Mouse (Mus musculus) MEL (cell line): ENCODE data around the gene Gm10642. TPM values are rescaled to one million over a fixed set of nuclear protein-coding genes. Genes with fewer than 3 reads are reported as not detected.

ENCODE experiments used
- DNase-seq: peaks from one replicate; pipeline ENCODE4 v3.0.0; 2011; ENCODE audit warnings: low read depth, low spot score
- H3K27ac ChIP-seq: 2 replicates; pipeline ENCODE4 v1.5.1; 2012; ENCODE audit warnings: low read depth, mild to moderate bottlenecking, control low read depth, low read length, moderate library complexity; ENCODE audit not compliant: control insufficient read depth
- H3K27me3 ChIP-seq, 2 experiments: fragments of 150-350 bp in 1 of 2; sonication (generic) in 1 of 2; 2 replicates each; pipeline ENCODE4 v1.6.1; 2012; ENCODE audit warnings: low read length in 2 of 2, mild to moderate bottlenecking in 2 of 2, improper control_type of control experiment in 1 of 2, moderate library complexity in 1 of 2; ENCODE audit not compliant: insufficient read depth in 2 of 2, control insufficient read depth in 1 of 2
- H3K36me3 ChIP-seq, 2 experiments: 2 replicates each; pipeline ENCODE4 v1.6.1; 2012 to 2014; ENCODE audit warnings: low read length in 2 of 2, improper control_type of control experiment in 1 of 2, inconsistent platforms in 1 of 2, mild to moderate bottlenecking in 1 of 2; ENCODE audit not compliant: insufficient read depth in 2 of 2, control insufficient read depth in 1 of 2
- H3K4me1 ChIP-seq, 2 experiments: fragments of 150-350 bp in 1 of 2; sonication (generic) in 1 of 2; 2 replicates each; pipeline ENCODE4 v1.6.1; 2012; ENCODE audit warnings: low read length in 2 of 2, improper control_type of control experiment in 1 of 2, mild to moderate bottlenecking in 1 of 2; ENCODE audit not compliant: insufficient read depth in 2 of 2, control insufficient read depth in 1 of 2
- H3K4me3 ChIP-seq, 2 experiments: fragments of 150-350 bp in 1 of 2; sonication (generic) in 1 of 2; 2 replicates each; pipeline ENCODE4 v1.5.1; 2012; ENCODE audit warnings: low read depth in 2 of 2, low read length in 2 of 2, mild to moderate bottlenecking in 2 of 2, moderate library complexity in 2 of 2, control low read depth in 1 of 2, improper control_type of control experiment in 1 of 2; ENCODE audit not compliant: control insufficient read depth in 1 of 2, insufficient read depth in 1 of 2
- H3K79me2 ChIP-seq: 2 replicates; pipeline ENCODE4 v1.6.1; 2012; ENCODE audit warnings: mild to moderate bottlenecking, low read length, moderate library complexity; ENCODE audit not compliant: control insufficient read depth, poor library complexity, insufficient read depth
- H3K9ac ChIP-seq: 2 replicates; pipeline ENCODE4 v1.6.1; 2012; ENCODE audit warnings: low read depth, mild to moderate bottlenecking, control low read depth, low read length, moderate library complexity; ENCODE audit not compliant: control insufficient read depth, poor library complexity, severe bottlenecking
- H3K9me3 ChIP-seq: fragments of 150-350 bp; sonication (generic); replicated peaks from 2 replicates; pipeline ENCODE4 v1.6.1; 2012; ENCODE audit warnings: mild to moderate bottlenecking, low read length, improper control_type of control experiment, moderate library complexity; ENCODE audit not compliant: insufficient read depth
- CHD1 ChIP-seq: IDR thresholded peaks from 2 replicates; pipeline ENCODE4 v1.6.1; 2012; ENCODE audit warnings: low read depth, mild to moderate bottlenecking, inconsistent platforms, low read length, improper control_type of control experiment
- E2F4 ChIP-seq: IDR thresholded peaks from 2 replicates; pipeline ENCODE4 v1.6.1; 2011; ENCODE audit warnings: low read depth, low read length, improper control_type of control experiment, borderline replicate concordance
- ELF1 ChIP-seq: IDR thresholded peaks from 2 replicates; pipeline ENCODE4 v1.6.1; 2014; ENCODE audit warnings: low read depth, mild to moderate bottlenecking, inconsistent platforms, low read length, improper control_type of control experiment, moderate library complexity
- EP300 ChIP-seq, 2 experiments: IDR thresholded peaks; 2 replicates each; pipeline ENCODE4 v1.6.1; 2011; ENCODE audit warnings: improper control_type of control experiment in 2 of 2, low read length in 2 of 2, low read depth in 1 of 2, mild to moderate bottlenecking in 1 of 2
- ETS1 ChIP-seq: IDR thresholded peaks from 2 replicates; pipeline ENCODE4 v1.6.1; 2012; ENCODE audit warnings: low read depth, mild to moderate bottlenecking, inconsistent platforms, low read length, improper control_type of control experiment, moderate library complexity
- GABPA ChIP-seq: IDR thresholded peaks from 2 replicates; pipeline ENCODE4 v1.6.1; 2012; ENCODE audit warnings: low read depth, mild to moderate bottlenecking, inconsistent platforms, low read length, improper control_type of control experiment, moderate library complexity
- GATA1 ChIP-seq: IDR thresholded peaks from 2 replicates; pipeline ENCODE4 v1.6.1; 2011; ENCODE audit warnings: low read depth, low read length, improper control_type of control experiment
- MAFK ChIP-seq: IDR thresholded peaks from 2 replicates; pipeline ENCODE4 v1.6.1; 2011; ENCODE audit warnings: low read depth, mild to moderate bottlenecking, low read length, improper control_type of control experiment, borderline replicate concordance
- MAX ChIP-seq: IDR thresholded peaks from 2 replicates; pipeline ENCODE4 v1.6.1; 2011; ENCODE audit warnings: low read length, improper control_type of control experiment
- MAZ ChIP-seq: IDR thresholded peaks from 2 replicates; pipeline ENCODE4 v1.6.1; 2012; ENCODE audit warnings: low read depth, mild to moderate bottlenecking, inconsistent platforms, low read length, improper control_type of control experiment
- MYB ChIP-seq: IDR thresholded peaks from 2 replicates; pipeline ENCODE4 v1.6.1; 2011; ENCODE audit warnings: mild to moderate bottlenecking, low read depth, low read length, improper control_type of control experiment
- MYC ChIP-seq: IDR thresholded peaks from 2 replicates; pipeline ENCODE4 v1.6.1; 2011; ENCODE audit warnings: low read depth, mild to moderate bottlenecking, low read length, improper control_type of control experiment, moderate library complexity
- NRF1 ChIP-seq: IDR thresholded peaks from 2 replicates; pipeline ENCODE4 v1.6.1; 2014; ENCODE audit warnings: low read depth, mild to moderate bottlenecking, inconsistent platforms, low read length, improper control_type of control experiment, moderate library complexity; ENCODE audit not compliant: poor library complexity, insufficient read depth, severe bottlenecking
- POLR2AphosphoS5 ChIP-seq: IDR thresholded peaks from 2 replicates; pipeline ENCODE4 v1.6.1; 2012; ENCODE audit warnings: low read depth, borderline replicate concordance, mild to moderate bottlenecking, inconsistent platforms, low read length, moderate library complexity, mixed read lengths
- RCOR1 ChIP-seq: IDR thresholded peaks from 2 replicates; pipeline ENCODE4 v1.6.1; 2012; ENCODE audit warnings: low read depth, mild to moderate bottlenecking, inconsistent platforms, low read length, improper control_type of control experiment
- SIN3A ChIP-seq: IDR thresholded peaks from 2 replicates; pipeline ENCODE4 v1.6.1; 2012; ENCODE audit warnings: low read length, improper control_type of control experiment, inconsistent platforms
- SMC3 ChIP-seq: IDR thresholded peaks from 2 replicates; pipeline ENCODE4 v1.6.1; 2011; ENCODE audit warnings: low read depth, low read length, improper control_type of control experiment
- TAL1 ChIP-seq: IDR thresholded peaks from 2 replicates; pipeline ENCODE4 v1.6.1; 2012; ENCODE audit warnings: mild to moderate bottlenecking, inconsistent platforms, low read length, moderate library complexity, mixed read lengths
- TCF12 ChIP-seq: IDR thresholded peaks from 2 replicates; pipeline ENCODE4 v1.6.1; 2014; ENCODE audit warnings: low read depth, mild to moderate bottlenecking, inconsistent platforms, low read length, improper control_type of control experiment, moderate library complexity
- UBTF ChIP-seq: IDR thresholded peaks from 2 replicates; pipeline ENCODE4 v1.6.1; 2012; ENCODE audit warnings: low read depth, mild to moderate bottlenecking, inconsistent platforms, low read length, improper control_type of control experiment, moderate library complexity, borderline replicate concordance; ENCODE audit not compliant: insufficient read depth
- USF2 ChIP-seq, 2 experiments: IDR thresholded peaks; 2 replicates each; pipeline ENCODE4 v1.6.1; 2011 to 2012; ENCODE audit warnings: improper control_type of control experiment in 2 of 2, low read length in 2 of 2, borderline replicate concordance in 1 of 2, inconsistent platforms in 1 of 2, low read depth in 1 of 2, mild to moderate bottlenecking in 1 of 2; ENCODE audit not compliant: insufficient read depth in 1 of 2
- ZC3H11A ChIP-seq: IDR thresholded peaks from 2 replicates; pipeline ENCODE4 v1.6.1; 2012; ENCODE audit warnings: low read depth, mild to moderate bottlenecking, inconsistent platforms, low read length, improper control_type of control experiment
- ZKSCAN1 ChIP-seq: IDR thresholded peaks from 2 replicates; pipeline ENCODE4 v1.6.1; 2012; ENCODE audit warnings: low read depth, mild to moderate bottlenecking, inconsistent platforms, low read length, improper control_type of control experiment, moderate library complexity
- ZMIZ1 ChIP-seq: IDR thresholded peaks from 2 replicates; pipeline ENCODE4 v1.6.1; 2012; ENCODE audit warnings: low read depth, mild to moderate bottlenecking, inconsistent platforms, low read length, improper control_type of control experiment, moderate library complexity
- ZNF384 ChIP-seq: IDR thresholded peaks from 2 replicates; pipeline ENCODE4 v1.6.1; 2012; ENCODE audit warnings: low read depth, mild to moderate bottlenecking, inconsistent platforms, low read length, improper control_type of control experiment
- polyA plus RNA-seq, 2 experiments: library from polyadenylated mRNA; stranded (reverse) in 1 of 2; unstranded in 1 of 2; fragments of >175 nt in 1 of 2; fragments of >200 nt in 1 of 2; gene quantifications; 2 replicates each; pipeline versions ENCODE4 v1.2.1 to v1.2.4; 2012; ENCODE audit warnings: low replicate concordance in 2 of 2, low read depth in 1 of 2; ENCODE audit not compliant: insufficient read length in 2 of 2, insufficient read depth in 1 of 2, missing spikeins in 1 of 2
- total RNA-seq: library from RNA; depleted of rRNA; stranded (reverse); fragments of 300-350 nt; gene quantifications from 2 replicates; pipeline ENCODE4 v1.2.3, GENCODE M21; 2012

Gene Gm10642
- total and polyA plus RNA-seq, 3 experiments = 1.3 TPM; not detected in 1

DNA sequence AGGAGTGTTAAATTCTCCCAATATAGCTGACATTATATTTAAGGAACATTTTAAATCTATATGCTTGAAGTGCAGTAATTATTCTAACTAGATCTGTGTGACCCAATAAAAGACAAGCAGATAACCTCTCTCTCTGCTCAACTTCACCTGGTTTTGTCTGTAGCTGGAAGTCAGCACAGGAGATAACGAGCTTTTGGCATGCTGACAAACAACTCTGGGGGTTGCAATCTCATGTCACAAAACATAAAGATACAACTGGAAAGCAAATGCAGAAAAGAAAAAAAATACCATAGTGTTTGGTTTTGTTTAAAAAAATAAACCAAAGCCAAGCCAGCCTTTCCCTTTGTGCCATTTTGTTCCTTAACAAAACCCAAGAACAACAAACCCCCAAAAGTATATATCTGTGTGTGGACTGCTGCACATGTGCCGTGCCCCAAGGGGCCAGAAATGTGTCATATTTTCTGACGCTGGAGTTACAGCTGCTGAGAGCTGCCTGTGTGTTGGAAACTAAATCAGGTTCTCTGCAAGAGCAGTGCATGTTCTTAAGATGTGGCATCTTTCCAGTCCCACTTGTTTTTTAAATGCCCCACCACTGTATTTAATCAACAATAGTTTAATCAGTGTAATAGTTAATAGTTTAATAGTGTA, 44.9 kb upstream of the Gm10642 start:
- Histone ChIP-seq H3K79me2 (no peaks in the 10 kb centered on the region), H3K36me3 (peaks cover 3 to 6% of the 10 kb centered on the region in 2 experiments), H3K9me3 (no peaks in the 10 kb centered on the region), H3K4me3 (no peak overlapping the region), H3K27ac (no peak overlapping the region), H3K4me1 (peaks cover 3 to 5% of the 10 kb centered on the region in 2 experiments; a peak in 3 of 4 replicates), H3K9ac (no peak overlapping the region), H3K27me3 (no peaks in the 10 kb centered on the region)
- peak; percentile 80 for TF ChIP-seq GATA1
- TF ChIP-seq MAZ = no peak
- peak; percentile 57 for TF ChIP-seq ZNF384
- no peak for TF ChIP-seq ELF1
- TF ChIP-seq ETS1 = peak; percentile 63
- peak; percentile 48 for TF ChIP-seq TCF12
- peak; percentile 22 to 54; a peak in 2 of 4 replicates for TF ChIP-seq EP300 (IDR thresholded peaks at IDR 0.05; ENCODE audit: low read depth in 1 of 2, low read length in 2 of 2)
- TF ChIP-seq RCOR1 = peak; percentile 80
- peak; percentile 71 for DNase-seq

GRCm38 (mm10) chr9:70629711-70630110, 26.3 kb upstream of the Gm10642 start:
- H3K27me3 ChIP-seq = no peaks in the 10 kb centered on the region
- no peaks in the 10 kb centered on the region for H3K79me2 ChIP-seq
- no peak for TF ChIP-seq NRF1
- no peak for TF ChIP-seq ZMIZ1
- TF ChIP-seq MAFK = no peak
- no peak for TF ChIP-seq E2F4
- no peak for TF ChIP-seq SMC3
- TF ChIP-seq CHD1 = no peak
- TF ChIP-seq GABPA = no peak
- no peak for TF ChIP-seq RCOR1
- H3K36me3 ChIP-seq = peaks cover 0 to 7% of the 10 kb centered on the region in 2 experiments; a peak in 1 of 4 replicates
- no peak for DNase-seq
- H3K4me1 ChIP-seq = no peaks in the 10 kb centered on the region
- H3K4me3 ChIP-seq = no peak overlapping the region
- H3K9ac ChIP-seq = no peak overlapping the region
- no peaks in the 10 kb centered on the region for H3K9me3 ChIP-seq
- H3K27ac ChIP-seq = no peak overlapping the region

DNA sequence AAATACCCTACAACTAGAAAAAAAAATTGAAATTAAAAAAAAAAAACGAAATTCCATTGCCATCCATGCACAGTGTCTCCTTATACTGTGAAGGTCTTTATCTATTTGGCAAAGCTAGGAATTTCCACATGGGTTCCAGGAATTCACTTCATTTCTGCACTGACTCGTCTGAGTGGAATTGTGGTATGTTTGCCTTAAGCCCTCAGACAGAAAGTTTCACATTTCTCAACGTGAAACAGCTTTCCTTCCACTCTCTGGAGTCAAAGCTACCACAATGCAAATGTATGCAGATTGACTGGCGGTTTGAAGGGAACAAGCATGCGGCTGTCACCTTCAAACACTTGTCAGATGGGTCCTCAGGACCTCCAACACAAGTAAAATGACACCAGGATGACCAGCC, 24.4 kb upstream of the Gm10642 start:
- DNase-seq = no peak
- no peak for TF ChIP-seq RCOR1
- TF ChIP-seq ZKSCAN1 = no peak
- TF ChIP-seq TAL1 = no peak
- no peak for TF ChIP-seq MAFK
- TF ChIP-seq USF2 (IDR thresholded peaks at IDR 0.05; ENCODE audit: borderline replicate concordance in 1 of 2, insufficient read depth in 1 of 2, low read depth in 1 of 2, low read length in 2 of 2) = no peak
- TF ChIP-seq POLR2AphosphoS5 = no peak
- no peak for TF ChIP-seq MYC
- TF ChIP-seq NRF1 = no peak
- TF ChIP-seq MYB = no peak
- TF ChIP-seq SIN3A = no peak
- TF ChIP-seq MAX = no peak
- TF ChIP-seq GABPA = no peak
- TF ChIP-seq ZC3H11A = no peak
- no peak for TF ChIP-seq UBTF
- no peak for TF ChIP-seq ZMIZ1

More for the DNA sequence above, 24.4 kb upstream of the Gm10642 start:
- H3K9ac ChIP-seq = no peak overlapping the region
- H3K27me3 ChIP-seq = no peaks in the 10 kb centered on the region
- H3K4me1 ChIP-seq = no peaks in the 10 kb centered on the region
- no peaks in the 10 kb centered on the region for H3K9me3 ChIP-seq
- peaks cover 0 to 5% of the 10 kb centered on the region in 2 experiments; a peak in 1 of 4 replicates for H3K36me3 ChIP-seq
- no peaks in the 10 kb centered on the region for H3K79me2 ChIP-seq
- H3K4me3 ChIP-seq = no peak overlapping the region
- no peak overlapping the region for H3K27ac ChIP-seq
